Mouse (Mus musculus): ENCODE measurements at regions not wholly inside any gene's neighbourhood (a gene's known extent, or its start where the extent isn't known, plus 50 kb on each side); places are given as distances from the start of the nearest gene placed in this dataset.

DNA sequence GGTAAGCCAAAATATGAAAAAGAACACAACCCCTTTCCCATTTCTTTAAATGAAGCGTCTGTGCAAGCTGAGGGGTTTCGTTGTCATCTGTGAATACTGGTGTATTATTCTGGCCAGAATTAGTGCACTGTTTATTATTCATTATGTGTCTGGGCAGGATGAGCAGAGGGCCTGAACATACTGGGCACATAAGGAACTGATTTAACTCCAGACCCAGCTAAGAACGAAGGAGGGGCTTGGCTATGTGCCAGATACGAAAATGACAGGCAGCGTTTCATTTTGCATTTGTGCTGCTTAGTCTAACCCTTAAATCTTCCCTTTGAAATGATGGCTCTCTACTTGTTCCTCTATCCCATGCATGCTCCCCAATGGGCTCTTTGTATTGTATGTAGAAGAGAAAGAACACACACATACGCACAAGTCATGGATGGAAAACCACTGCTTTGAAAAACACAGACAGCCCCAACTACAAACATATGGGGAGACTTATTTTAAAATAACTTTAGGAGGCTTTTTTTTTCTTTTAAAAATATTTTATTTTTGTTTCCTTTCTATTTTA lies 213.4 kb upstream of the Dcn start:
- no peaks in the 10 kb centered on the region for H3K36me3 ChIP-seq
- H3K9me3 ChIP-seq = no peaks in the 10 kb centered on the region
- no peak overlapping the region for H3K4me3 ChIP-seq (replicated peaks)
- ATAC-seq = peak; percentile 86
- H3K4me2 ChIP-seq (replicated peaks) = no peak overlapping the region
- no peak overlapping the region for H3K27ac ChIP-seq
- 38% methylated on average over 6 of the region's 6 CpGs for WGBS
- H3K9ac ChIP-seq (replicated peaks) = no peak overlapping the region
- H3K4me1 ChIP-seq (replicated peaks) = peaks cover 14% of the 10 kb centered on the region
- H3K27me3 ChIP-seq = no peaks in the 10 kb centered on the region

DNA sequence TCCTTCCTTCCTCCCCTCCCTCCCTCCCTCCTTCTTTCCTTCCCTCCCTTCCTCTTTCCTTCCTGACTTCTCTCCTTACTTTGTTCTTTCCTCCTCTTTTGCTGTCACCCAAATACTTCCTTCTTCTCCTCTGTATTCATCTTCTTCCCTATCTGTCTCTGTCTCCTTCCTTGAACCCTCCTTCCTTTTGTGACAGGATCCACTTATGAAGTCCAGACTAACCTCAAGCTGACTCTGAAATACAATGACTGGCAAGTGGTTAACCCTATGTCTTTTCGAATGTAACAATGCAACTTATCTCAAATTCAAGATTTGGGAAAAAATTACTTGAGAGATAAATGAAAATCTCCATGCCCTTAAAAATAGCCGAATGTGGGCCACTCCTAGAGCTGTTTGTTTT lies 197.0 kb upstream of the Dcn start:
- no peak overlapping the region for H3K4me2 ChIP-seq (replicated peaks)
- H3K4me1 ChIP-seq (replicated peaks) = no peaks in the 10 kb centered on the region
- no peaks in the 10 kb centered on the region for H3K9me3 ChIP-seq
- 85% methylated on average over 2 of the region's 2 CpGs for WGBS
- no peak overlapping the region for H3K4me3 ChIP-seq (replicated peaks)
- no peaks in the 10 kb centered on the region for H3K36me3 ChIP-seq
- ATAC-seq = no peak
- no peak overlapping the region for H3K27ac ChIP-seq
- no peak overlapping the region for H3K9ac ChIP-seq (replicated peaks)
- H3K27me3 ChIP-seq = no peaks in the 10 kb centered on the region

DNA sequence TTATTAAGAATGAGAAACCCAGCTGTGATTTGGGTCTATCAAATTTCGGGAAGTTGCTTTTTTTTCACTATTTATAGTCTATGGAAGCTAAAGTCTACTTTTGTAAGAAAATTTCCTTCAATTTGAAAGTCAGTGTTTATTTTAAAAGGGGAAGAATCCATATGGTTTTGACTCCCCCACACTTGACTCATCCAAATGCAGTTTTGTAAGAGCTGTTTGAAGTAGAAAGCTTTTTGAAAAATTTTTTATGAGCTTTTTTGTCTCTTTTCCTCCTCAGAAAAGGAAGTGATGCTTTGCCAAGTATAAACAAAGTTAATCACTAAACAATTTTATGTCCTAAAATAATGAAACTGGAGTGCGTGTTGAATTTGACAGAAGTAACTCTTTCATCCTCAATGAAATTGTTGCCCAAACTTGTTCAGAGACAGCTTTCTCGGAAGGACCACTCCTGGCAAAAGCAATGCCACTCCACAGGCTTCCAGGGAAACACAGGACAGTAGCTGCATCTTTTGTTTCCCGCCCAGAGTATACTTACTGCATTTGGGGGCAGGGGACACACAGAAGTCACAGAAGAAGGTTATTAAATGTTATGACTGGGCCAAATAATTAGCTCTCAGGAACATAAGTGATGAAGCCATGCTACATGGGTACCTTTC lies 196.4 kb upstream of the Dcn start:
- Histone ChIP-seq H3K36me3 (no peaks in the 10 kb centered on the region), H3K9ac (replicated peaks) (no peak overlapping the region), H3K4me2 (replicated peaks) (no peak overlapping the region), H3K27me3 (no peaks in the 10 kb centered on the region), H3K4me1 (replicated peaks) (no peaks in the 10 kb centered on the region), H3K27ac (no peak overlapping the region), H3K4me3 (replicated peaks) (no peak overlapping the region), H3K9me3 (no peaks in the 10 kb centered on the region)
- ATAC-seq = no peak
- WGBS = 80% methylated on average over 4 of the region's 4 CpGs

DNA sequence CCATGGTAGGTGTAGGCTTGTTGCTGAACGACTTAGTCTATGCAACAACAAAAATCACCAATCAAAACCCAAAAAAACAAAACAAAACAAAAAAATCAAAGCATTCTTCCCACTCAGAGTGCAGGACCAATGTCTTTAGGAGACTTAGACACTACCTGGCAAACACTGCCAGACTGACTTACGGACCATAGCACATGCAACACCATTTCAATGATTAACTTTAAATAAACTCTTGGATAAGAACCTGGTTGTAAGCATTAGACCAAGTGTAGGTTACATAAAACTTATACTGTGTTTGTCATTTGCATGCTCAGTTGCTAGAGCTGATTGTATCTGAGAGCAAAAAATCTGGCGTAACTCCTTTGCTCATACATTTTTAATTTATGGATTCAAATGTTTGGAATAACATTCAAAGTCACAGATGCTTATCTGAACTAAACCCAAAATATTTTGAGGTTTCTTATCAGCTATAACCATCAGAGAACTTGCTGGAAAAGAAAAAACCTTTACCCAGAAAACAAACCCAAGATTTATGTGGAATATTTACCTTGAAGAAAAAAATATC lies 174.5 kb upstream of the Dcn start:
- no peak for ATAC-seq
- Histone ChIP-seq H3K9ac (replicated peaks) (no peak overlapping the region), H3K9me3 (no peaks in the 10 kb centered on the region), H3K4me3 (replicated peaks) (no peak overlapping the region), H3K27me3 (no peaks in the 10 kb centered on the region), H3K4me2 (replicated peaks) (no peak overlapping the region), H3K36me3 (no peaks in the 10 kb centered on the region), H3K27ac (no peak overlapping the region), H3K4me1 (replicated peaks) (no peaks in the 10 kb centered on the region)
- 82% methylated on average over 3 of the region's 3 CpGs for WGBS

DNA sequence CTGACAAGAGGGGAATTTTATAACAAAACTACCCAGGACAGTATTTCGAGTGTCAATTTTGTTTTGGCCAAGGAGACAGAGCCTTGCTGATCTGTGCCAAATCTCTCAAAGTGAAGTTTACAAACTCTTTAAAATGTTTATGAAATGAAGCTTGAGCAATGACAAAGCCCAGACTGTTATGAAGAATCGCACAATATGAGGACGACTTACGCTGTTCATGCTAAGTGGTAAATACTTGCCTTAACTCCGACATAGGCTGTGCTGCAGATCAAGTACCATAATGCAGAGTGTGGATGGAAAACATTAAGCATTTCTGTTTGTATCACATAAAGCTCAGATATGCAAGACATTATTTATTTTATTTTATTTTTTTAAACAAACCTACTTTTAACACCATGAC lies 169.8 kb upstream of the Dcn start:
- no peak overlapping the region for H3K9ac ChIP-seq (replicated peaks)
- no peaks in the 10 kb centered on the region for H3K27me3 ChIP-seq
- 96% methylated on average over 5 of the region's 5 CpGs for WGBS
- H3K4me3 ChIP-seq (replicated peaks) = no peak overlapping the region
- H3K4me2 ChIP-seq (replicated peaks) = no peak overlapping the region
- no peaks in the 10 kb centered on the region for H3K9me3 ChIP-seq
- H3K4me1 ChIP-seq (replicated peaks) = peaks cover 19% of the 10 kb centered on the region
- no peaks in the 10 kb centered on the region for H3K36me3 ChIP-seq
- no peak for ATAC-seq
- no peak overlapping the region for H3K27ac ChIP-seq

DNA sequence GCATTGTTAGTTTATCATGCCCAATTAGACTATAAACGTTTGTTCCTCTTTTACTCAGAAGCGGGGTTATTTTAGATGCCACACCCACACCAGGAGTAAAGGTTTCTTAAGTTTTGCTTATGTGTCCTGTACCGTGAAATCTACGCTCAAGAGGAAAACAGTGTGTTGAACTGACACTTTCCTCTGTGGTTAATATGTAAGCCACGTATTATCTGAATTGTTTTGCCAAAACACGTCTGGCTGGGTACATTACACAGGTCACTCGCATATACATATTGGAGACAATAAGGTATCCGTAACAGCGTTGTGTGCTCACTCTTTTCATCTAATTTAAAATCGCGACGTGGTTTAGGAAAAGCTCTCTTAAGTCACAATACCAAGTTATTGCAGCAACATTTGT lies 166.9 kb upstream of the Dcn start:
- H3K9me3 ChIP-seq = no peaks in the 10 kb centered on the region

DNA sequence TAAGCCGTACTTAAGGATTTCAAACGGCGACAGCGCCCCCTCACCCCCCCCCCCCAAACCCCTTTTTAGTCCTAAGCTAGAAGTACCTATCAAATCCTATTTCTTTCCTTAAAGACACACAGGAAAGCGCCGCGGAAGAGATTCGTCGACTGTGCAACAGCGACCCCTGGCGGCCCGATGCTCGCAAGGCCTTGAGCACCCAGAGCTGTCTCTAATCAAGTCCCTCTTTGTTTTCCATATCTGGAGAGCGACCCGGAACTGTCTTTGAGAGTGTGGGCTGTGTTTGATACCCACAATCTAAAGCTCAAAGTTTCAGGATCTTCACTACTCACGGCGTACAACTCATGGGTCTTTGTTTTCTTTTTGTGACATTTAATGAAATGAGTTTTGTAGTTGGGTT lies 166.4 kb upstream of the Dcn start:
- no peaks in the 10 kb centered on the region for H3K27me3 ChIP-seq
- peak overlapping the region; percentile 96 for H3K27ac ChIP-seq
- WGBS = 0% methylated on average over 17 of the region's 17 CpGs
- peak overlapping the region; percentile 79 for H3K9ac ChIP-seq (replicated peaks)
- H3K9me3 ChIP-seq = no peaks in the 10 kb centered on the region
- H3K36me3 ChIP-seq = no peaks in the 10 kb centered on the region
- peak overlapping the region; percentile 71 for H3K4me2 ChIP-seq (replicated peaks)
- peak; percentile 94 for ATAC-seq
- H3K4me3 ChIP-seq (replicated peaks) = peak overlapping the region; percentile 48
- peaks cover 19% of the 10 kb centered on the region for H3K4me1 ChIP-seq (replicated peaks)

More for the DNA sequence above, 166.9 kb upstream of the Dcn start:
- Histone ChIP-seq H3K27me3 (no peaks in the 10 kb centered on the region), H3K4me2 (replicated peaks) (peak overlapping the region; percentile 71), H3K4me3 (replicated peaks) (peak overlapping the region; percentile 48), H3K27ac (peak overlapping the region; percentile 51), H3K4me1 (replicated peaks) (peaks cover 19% of the 10 kb centered on the region), H3K9ac (replicated peaks) (0 out of 2 replicates have a peak overlapping the region, but pooled peaks have one; percentile 44), H3K36me3 (no peaks in the 10 kb centered on the region)
- peak; percentile 46 for ATAC-seq
- 21% methylated on average over 12 of the region's 12 CpGs for WGBS

DNA sequence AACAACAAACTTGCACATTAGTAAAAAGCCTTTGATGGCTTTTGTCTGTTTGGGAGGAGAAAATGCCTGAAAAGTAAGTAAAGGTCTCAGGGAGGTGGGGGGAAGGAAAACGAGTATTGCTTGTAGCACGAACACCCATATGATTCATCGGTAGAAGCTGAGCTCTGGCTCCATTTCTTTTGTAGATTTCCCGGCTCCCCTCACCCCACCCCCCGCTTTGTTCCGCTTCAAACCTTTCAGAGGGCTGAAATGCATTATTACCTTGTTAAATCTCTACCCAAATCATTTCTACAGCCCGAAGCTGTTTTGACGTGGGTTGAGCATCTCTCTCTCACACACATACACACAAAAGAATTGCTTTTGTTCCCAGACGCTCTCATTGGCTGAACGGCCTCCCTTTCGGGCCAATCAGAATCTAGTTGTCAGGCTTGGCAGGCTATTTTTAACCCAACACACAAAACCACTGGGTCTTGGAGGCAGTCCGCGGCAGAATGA lies 166.0 kb upstream of the Dcn start:
- no peaks in the 10 kb centered on the region for H3K36me3 ChIP-seq
- H3K27ac ChIP-seq = peak overlapping the region; percentile 96
- under 1% methylated on average over 13 of the region's 13 CpGs for WGBS
- H3K4me2 ChIP-seq (replicated peaks) = peak overlapping the region; percentile 71
- no peaks in the 10 kb centered on the region for H3K9me3 ChIP-seq
- peak; percentile 96 for ATAC-seq
- peak overlapping the region; percentile 48 for H3K4me3 ChIP-seq (replicated peaks)
- H3K4me1 ChIP-seq (replicated peaks) = peaks cover 19% of the 10 kb centered on the region
- H3K27me3 ChIP-seq = no peaks in the 10 kb centered on the region
- H3K9ac ChIP-seq (replicated peaks) = peak overlapping the region; percentile 79

DNA sequence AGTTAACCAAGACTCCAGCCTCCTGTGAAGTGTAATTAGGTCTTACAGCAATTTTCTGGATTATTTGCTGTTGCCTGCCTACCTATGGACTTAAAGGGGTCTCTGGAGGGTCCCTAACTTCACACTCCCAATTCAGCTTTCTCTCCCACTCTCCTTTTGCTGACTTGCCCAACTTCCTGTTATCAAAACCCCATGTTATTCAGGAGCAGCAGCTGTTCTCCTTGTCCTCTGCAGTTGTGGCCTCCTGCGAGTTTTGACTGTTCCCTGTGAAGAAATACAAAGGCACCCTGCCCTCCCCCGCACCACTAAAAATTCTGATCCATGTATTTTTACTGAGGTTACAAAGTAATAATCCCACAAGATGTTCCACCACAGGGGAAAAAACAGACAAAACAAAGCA lies 146.8 kb upstream of the Dcn start:
- Histone ChIP-seq H3K4me1 (replicated peaks) (no peaks in the 10 kb centered on the region), H3K4me3 (replicated peaks) (no peak overlapping the region), H3K27me3 (no peaks in the 10 kb centered on the region), H3K36me3 (no peaks in the 10 kb centered on the region), H3K9ac (replicated peaks) (no peak overlapping the region), H3K4me2 (replicated peaks) (no peak overlapping the region), H3K27ac (no peak overlapping the region), H3K9me3 (no peaks in the 10 kb centered on the region)
- WGBS = 76% methylated on average over 2 of the region's 2 CpGs
- ATAC-seq = no peak

DNA sequence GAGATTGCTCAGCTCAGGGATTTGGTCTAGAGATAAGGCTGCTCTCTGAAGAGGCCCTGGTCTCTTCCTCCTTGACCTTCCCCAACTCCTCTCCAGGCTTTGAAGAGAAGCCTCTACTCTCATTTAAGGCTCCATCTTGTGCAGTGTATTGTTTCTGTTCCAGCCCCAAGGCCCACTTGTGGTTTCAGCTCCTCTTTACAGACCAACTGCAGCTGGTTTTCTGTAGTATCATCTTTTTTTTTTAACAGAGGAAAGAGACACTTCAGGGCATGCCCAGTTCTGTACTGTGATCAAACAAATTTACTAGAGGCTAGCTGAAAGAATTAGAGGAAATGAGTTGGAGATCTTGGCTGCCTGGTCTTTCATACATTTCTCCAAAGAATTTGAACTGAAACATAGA lies 145.4 kb upstream of the Dcn start:
- Histone ChIP-seq H3K4me2 (replicated peaks) (no peak overlapping the region), H3K27ac (no peak overlapping the region), H3K4me1 (replicated peaks) (no peaks in the 10 kb centered on the region), H3K4me3 (replicated peaks) (no peak overlapping the region), H3K27me3 (no peaks in the 10 kb centered on the region), H3K9me3 (no peaks in the 10 kb centered on the region), H3K9ac (replicated peaks) (no peak overlapping the region), H3K36me3 (no peaks in the 10 kb centered on the region)
- no peak for ATAC-seq

DNA sequence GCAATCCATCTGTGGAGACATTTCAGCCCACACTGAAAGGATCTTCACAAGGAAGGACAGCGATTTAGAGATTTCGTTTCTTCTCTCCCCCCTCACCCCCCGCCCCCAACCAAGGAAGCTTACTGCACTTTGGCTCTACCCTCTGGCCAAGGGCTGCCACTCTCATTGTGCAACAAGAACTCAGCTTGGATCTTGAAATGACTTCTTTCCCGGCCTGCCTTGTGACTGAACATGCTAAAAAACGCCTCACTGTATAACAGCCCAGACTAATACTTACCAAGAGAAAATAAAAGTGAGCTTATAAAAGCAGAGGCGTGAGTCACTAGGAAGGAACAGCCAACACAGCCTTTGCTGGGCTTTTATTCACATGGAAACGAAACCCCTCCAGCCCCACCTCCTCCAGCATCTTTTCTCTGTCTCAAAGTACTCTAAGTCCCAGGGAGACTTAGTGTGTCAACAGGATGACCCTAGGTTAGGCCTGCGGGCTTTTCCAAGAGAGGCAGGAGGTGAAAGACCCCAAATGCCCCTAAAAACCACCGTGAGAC lies 144.7 kb upstream of the Dcn start:
- Histone ChIP-seq H3K9me3 (no peaks in the 10 kb centered on the region), H3K27ac (no peak overlapping the region), H3K4me1 (replicated peaks) (peaks cover 2% of the 10 kb centered on the region; the same call in 1 of the 2 replicates), H3K4me2 (replicated peaks) (no peak overlapping the region), H3K36me3 (no peaks in the 10 kb centered on the region), H3K4me3 (replicated peaks) (no peak overlapping the region), H3K9ac (replicated peaks) (no peak overlapping the region), H3K27me3 (no peaks in the 10 kb centered on the region)
- WGBS = 68% methylated on average over 9 of the region's 9 CpGs
- no peak for ATAC-seq

DNA sequence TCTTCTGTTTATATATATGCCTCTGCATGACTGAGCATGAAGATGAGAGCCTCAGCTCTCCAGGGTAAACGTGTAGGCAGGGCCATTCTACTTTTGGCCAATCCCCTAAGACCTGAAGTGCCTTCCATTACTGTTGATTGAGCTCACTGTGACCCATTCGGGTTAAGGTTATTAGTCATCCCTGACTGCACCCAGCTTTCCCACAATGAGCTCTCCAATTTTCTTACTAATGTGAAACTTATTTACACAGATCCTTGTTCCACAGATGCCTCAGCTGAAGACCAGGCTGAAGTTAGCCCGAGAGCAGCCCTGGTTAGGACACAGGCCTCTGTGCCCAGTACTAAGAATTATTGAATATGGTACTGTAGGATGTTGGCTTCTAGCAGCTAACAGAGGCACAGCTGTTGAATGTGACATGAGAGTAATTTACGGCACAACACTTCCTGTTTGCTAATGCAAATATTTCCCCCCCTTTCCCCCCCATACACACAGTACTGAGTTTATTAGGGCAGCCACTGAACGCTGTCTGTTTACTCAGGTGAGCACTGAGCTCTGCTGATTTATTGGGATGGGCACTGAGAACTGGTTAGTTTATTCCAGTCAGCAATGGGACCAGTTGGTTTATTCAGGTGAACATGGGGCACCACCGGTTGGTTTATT lies 141.2 kb upstream of the Dcn start:
- Histone ChIP-seq H3K36me3 (no peaks in the 10 kb centered on the region), H3K27ac (no peak overlapping the region), H3K4me3 (replicated peaks) (no peak overlapping the region), H3K27me3 (no peaks in the 10 kb centered on the region), H3K9ac (replicated peaks) (no peak overlapping the region), H3K9me3 (no peaks in the 10 kb centered on the region), H3K4me1 (replicated peaks) (peaks cover 3% of the 10 kb centered on the region; the same call in 1 of the 2 replicates), H3K4me2 (replicated peaks) (no peak overlapping the region)
- 62% methylated on average over 6 of the region's 6 CpGs for WGBS
- ATAC-seq = 0 out of 2 replicates have a peak, but pooled peaks have one; percentile 40
